Mouse (Mus musculus) Muller cell, postnatal 12 days (primary cell): ENCODE results near the gene Ikzf1.

Experiments used
- DNase-seq: peaks from one replicate; pipeline ENCODE4 v3.0.0-alpha.2; 2015; ENCODE audit errors: inconsistent ontology term

Gene Ikzf1

GRCm38 (mm10) chr11:11766736-11767135 lies 81.9 kb downstream of the Ikzf1 start:
- DNase-seq = no peak

DNA sequence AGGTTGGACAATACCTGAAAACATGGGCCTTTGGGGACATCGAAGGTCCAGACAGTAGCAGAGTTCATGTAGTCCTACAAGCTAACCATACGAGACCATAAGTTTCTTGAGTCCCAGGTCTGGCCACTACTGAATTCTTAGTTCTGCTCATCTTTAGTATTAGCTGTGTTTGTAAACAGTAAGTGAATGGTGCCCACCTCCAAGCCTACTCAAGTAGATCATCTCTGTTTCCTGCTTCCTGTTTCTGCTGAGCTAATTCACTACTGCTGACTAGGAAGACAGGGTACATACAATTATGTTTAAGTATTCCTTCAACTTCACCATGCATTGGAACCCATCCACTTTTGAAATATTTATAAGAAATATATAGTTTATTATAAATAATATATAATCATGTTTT lies 83.3 kb downstream of the Ikzf1 start:
- no peak for DNase-seq

- DNase-seq = no peak
Measured at GRCm38 (mm10) chr11:11769281-11769680, 84.5 kb downstream of the Ikzf1 start.

DNA sequence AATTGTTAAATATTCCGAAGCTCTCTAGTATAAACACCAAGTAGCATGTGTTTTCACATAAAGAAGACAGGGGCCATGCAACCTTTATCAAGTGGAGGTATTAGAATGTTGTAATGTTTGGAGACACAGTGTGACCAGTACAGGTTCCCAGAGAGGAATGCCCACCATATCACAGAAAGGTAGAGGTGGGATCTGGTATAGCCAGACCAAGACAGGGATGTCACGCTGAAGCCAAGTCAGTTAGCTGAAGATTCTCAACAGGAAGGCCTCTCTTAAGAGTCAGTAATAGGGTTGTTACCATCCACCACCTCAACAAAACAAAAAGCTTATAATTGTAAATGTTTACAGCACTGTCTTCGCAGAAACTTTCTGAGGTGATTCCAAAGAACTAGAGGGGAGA lies 85.9 kb downstream of the Ikzf1 start:
- no peak for DNase-seq

- DNase-seq = no peak
Measured at GRCm38 (mm10) chr11:11772196-11772595, 87.4 kb downstream of the Ikzf1 start.

GRCm38 (mm10) chr11:11774384-11774783 lies 89.6 kb downstream of the Ikzf1 start:
- no peak for DNase-seq

DNA sequence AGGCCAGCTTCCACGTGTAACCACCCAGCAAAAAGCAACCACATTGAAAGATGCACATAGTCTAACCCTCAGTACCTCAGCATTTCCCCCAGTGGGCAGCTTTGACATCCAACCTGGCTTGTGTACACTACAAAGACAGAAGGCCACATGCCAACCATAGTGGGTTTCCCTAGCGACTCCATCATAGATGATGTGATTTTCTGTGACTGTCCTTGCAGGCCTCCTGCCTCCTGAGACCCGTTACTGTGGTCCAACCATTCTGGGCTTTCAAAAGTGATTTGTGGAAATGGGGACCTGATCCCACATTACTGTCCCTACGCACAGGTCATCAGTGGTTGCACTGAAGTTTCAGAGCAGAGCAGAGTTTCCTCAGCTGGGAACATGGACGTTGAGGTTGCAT lies 90.1 kb downstream of the Ikzf1 start:
- no peak for DNase-seq

DNA sequence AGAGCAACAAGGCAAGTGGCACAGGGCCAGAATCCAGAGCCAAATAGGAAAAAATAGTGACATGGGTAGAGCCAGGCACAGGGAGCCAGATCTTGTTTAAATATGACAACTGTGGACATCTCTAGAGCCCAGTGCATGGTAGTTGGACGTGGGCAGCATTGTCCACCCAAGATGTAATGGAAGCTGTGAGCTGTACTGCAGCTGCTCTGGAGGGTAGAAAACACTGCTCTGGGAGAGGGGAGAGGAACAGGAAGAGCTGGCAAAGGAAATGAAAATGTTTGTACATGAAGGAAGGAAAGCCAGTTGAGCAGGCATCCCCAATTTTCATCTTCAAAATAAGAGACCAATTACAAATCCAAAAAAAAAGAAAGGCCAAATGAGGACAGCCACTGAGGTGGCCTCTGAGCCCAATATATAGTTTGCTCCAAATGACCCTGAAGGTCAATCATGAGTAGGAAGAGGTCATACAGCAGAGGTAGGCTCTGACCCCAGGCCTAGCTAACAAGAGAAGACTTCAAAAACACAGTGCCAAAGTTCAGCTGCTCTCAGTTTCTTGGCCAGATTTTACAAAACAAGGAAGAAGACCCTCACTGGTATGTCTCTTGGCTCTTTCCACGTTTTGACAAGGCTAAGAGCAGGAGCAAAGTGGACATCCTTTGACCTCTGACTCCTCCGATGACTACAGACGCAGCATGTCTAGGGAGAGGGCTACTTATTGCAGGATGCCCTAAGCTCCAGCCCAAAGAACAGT lies 91.4 kb downstream of the Ikzf1 start:
- no peak for DNase-seq

GRCm38 (mm10) chr11:11776822-11777174 lies 92.0 kb downstream of the Ikzf1 start:
- no peak for DNase-seq

- DNase-seq = no peak
Measured at GRCm38 (mm10) chr11:11777246-11777645, 92.4 kb downstream of the Ikzf1 start.

GRCm38 (mm10) chr11:11777796-11778195 lies 93.0 kb downstream of the Ikzf1 start:
- DNase-seq = no peak

DNA sequence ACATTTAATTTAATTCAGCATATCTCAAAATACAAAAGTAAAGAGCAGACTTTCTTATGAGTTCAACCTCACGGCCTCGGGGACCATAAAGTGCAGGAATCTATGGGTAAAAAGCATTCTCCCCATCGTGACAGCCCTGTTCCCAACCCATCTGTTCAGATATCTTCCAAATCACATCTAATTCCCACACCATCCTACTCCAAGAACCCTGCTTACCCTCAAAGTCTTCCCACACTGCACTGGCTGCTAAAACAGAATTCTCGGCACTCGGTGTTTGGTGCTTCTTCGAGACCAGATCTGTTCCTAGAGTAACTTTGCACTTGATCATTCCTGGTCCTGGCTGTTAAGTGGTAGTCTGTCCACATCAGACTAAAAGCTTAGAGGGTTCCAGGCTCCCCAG lies 93.5 kb downstream of the Ikzf1 start:
- DNase-seq = no peak

DNA sequence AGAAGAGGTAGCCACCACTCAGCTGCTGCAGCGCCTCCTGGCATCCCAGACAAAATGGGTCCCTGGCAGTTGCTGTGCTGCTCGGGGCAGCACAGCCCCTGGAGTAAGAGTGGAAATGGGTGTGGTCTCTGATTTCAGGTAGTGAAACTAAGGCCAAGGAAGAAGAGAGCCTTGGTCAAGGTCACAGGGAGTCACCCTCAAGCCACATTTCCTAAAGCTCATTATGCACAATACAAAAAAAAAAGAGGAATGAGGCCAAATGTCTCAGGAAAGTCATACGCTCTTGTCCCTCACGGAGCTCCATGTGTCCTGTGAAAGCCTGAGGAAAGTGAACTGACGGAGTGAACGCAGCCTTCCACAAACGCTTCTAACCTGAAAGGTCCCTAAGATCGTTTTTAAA lies 96.9 kb downstream of the Ikzf1 start:
- DNase-seq = no peak

GRCm38 (mm10) chr11:11785457-11785856 lies 100.7 kb downstream of the Ikzf1 start:
- DNase-seq = no peak

GRCm38 (mm10) chr11:11788521-11788974 lies 103.7 kb downstream of the Ikzf1 start:
- DNase-seq = peak; percentile 75

DNA sequence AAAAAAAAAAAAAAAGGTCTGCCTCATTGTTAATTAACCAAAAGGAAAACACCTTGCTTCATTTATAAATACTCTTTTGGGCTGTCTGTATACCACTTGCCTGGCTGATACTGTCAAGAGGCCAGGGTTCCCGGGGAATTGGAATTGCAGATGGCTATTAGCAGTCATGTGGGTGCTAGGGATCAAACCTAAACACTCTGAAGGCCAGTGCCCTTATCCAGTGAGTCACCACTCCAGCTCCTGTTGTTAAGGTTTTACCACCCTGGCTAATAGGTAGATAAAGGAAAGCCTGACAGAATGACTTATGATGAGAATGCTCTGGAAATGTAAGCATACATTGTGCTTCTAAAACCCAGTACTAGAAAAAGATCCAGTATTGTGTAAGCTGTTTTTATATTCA lies 109.8 kb downstream of the Ikzf1 start:
- no peak for DNase-seq

DNA sequence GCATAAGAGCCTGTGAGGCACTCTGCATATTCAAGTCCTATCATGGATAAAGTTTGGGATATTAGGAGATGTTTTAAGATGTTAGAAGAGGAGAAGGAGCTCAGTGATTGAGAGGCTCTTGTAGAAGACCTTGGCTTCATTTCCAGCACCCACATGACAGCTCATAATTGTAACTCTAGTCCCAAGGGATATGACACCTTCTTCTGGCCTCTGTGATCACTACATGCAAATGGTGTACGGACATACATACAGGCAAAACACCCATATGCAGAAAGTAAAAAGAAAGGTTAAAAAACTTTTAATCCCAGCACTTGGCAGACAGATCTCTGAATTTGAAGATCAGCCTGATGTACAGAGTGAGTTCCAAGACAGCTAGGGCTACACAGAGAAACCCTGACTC lies 113.9 kb downstream of the Ikzf1 start:
- DNase-seq = no peak

GRCm38 (mm10) chr11:11800304-11800703 lies 115.5 kb downstream of the Ikzf1 start:
- DNase-seq = no peak

DNA sequence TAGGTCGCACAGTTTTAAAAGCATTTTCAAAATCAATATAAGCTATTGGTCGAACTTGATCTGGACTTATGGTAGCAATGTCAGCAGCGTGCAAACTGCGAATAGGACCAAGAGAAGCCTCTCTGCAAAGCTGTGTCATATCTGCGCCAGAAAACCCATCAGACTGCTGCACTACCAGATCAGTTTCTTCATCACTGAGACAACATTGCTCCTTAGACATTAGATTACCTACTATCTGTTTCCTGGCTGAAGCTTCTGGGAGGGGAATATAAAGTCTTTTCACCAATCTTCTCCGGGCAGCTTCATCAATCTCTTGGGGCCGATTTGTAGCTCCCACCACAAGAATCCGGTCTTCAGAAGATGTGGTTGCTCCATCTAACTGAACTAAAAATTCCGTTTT lies 116.3 kb downstream of the Ikzf1 start:
- no peak for DNase-seq

- no peak for DNase-seq
Measured at GRCm38 (mm10) chr11:11804421-11804820, 119.6 kb downstream of the Ikzf1 start.

GRCm38 (mm10) chr11:11805951-11806350 lies 121.1 kb downstream of the Ikzf1 start:
- no peak for DNase-seq

DNA sequence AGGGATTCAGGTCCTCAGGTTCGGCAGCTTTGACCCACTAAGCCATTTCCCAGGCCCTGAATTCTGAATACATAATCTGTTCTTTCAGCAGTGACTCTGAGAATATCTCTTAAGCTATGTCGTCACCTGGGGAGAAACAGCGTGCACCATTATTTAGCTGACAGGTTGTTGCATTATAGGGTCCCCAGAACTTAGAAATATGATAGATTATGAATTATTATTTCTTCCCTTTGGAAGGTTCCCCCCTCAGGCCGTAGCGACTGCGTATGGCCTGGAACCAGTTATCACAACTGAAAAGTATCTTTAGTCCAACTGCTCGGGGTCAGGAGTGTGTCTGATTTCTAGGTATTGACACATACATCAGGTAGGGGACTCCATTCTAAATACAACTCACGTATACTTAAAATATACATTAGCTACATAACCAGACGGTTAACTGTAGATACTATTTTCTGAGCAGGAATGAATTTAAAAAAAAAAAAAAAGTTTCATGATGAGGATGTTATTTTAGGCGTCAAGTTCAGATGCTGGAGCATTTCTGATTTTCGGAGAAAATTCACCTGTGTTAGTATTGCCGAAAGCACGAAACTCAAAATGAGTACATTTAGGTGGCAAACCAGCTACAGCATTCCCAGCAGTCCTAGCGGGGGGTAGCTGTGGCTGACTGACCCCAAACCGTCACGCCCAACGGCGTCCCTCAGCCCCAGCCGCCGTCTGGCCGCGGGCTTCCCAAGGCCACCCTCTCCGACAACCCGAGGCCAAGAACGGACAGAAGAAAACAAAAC lies 123.4 kb downstream of the Ikzf1 start:
- DNase-seq = peak; percentile 26

- peak; percentile 96 for DNase-seq
Measured at GRCm38 (mm10) chr11:11808820-11809403, 124.1 kb downstream of the Ikzf1 start, which contains the start of gene Fignl1. Gene Fignl1, minus strand, starts transcription at chr11:11808962.
